Mouse (Mus musculus): ENCODE data around the gene Tmf1.

DNA sequence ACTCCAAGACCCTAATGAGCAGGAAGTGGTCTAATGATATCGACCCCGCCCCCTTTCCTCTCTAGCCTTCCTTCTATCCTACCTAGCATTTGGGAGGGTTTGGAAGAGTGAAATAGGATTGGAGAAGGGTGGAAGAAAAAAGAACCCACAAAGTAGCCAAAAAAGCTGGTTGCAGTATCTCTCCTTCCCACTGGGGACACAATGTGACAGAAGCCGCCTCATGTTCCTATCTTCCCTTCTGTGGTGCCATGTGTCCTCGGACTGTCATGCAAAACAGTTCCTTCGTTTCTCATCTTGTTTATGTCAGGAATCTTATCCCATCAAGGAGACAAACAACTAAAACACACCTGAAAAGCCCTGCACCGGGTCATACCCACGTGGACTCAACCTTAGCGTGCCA lies 72.8 kb downstream of the Tmf1 start:
- no peak for TF ChIP-seq GATA1 (IDR thresholded peaks at IDR 0.05; ENCODE audit: borderline replicate concordance, low read length)
- no peak for TF ChIP-seq FLI1 (IDR thresholded peaks at IDR 0.05; ENCODE audit: low read length)
